14 mouse cellular contexts compared by ENCODE assay signal in the genomic region with DNA sequence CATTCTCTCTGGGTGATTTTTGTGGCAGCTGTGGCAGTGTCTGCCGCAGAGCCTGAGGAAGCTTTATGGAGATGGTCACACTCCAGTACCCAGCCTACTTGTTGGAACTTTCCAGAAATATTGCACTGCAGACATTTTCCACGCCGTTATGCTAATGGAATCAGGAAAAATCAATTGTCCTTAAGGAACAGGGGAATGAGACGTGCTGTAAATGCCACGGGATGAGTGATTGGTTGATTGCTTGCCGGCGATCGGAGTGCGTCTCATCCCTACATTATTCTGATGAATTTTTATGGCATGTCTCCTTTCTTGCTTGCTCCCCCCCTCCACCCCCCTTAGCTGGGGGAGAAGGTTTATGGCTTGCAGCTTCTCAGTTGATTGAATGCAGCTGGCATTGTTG.
DNase-seq lines count a peak whose midpoint lies in the region; ATAC-seq and TF ChIP-seq lines count a peak whose summit lies in the region.
"Had no signal": no experiment of that assay in that cellular context is flagged by ENCODE, and none has a peak within 500 bp of the region (broad histone marks: within the 10 kb centered on the region; RNA-seq: fewer than 3 reads in every experiment).

No protein-coding gene starts in this region.

- H3K27me3 ChIP-seq in kidney, embryonic 15.5 days = no peaks in the 10 kb centered on the region
- H3K27me3 ChIP-seq in forebrain, embryonic 15.5 days = no peaks in the 10 kb centered on the region
- H3K27me3 ChIP-seq in hindbrain, embryonic 14.5 days (ENCODE audit: control insufficient read depth, insufficient read depth, low read length) = no peaks in the 10 kb centered on the region
- no peaks in the 10 kb centered on the region for H3K27me3 ChIP-seq in midbrain, postnatal 0 days (ENCODE audit: insufficient read depth, low read length)
- H3K27me3 ChIP-seq: liver, embryonic 12.5 days; megakaryocyte, embryonic 14.5 days had no signal

- DNase-seq in kidney, postnatal 14 days = no peak
- peak; percentile 59 for DNase-seq in hindbrain, embryonic 14.5 days (ENCODE audit: low spot score)
- peak; percentile 34 for DNase-seq in midbrain, postnatal 0 days (ENCODE audit: low spot score)
- no peak for DNase-seq in frontal cortex, postnatal 36 days (ENCODE audit: low spot score in 2 of 2)
- no peak for DNase-seq in ovary, postnatal 14 days (ENCODE audit: low spot score)
- no peak for DNase-seq in layer of hippocampus, postnatal 25 days (ENCODE audit: extremely low spot score in 1 of 2, low spot score in 1 of 2)
- DNase-seq: cerebellum, adult 18-20 months; layer of hippocampus, postnatal 36 days; lung, postnatal 10 days; retina, postnatal 1 day had no signal

- 0 out of 2 replicates have a peak, but pooled peaks have one; percentile 24 for ATAC-seq in kidney, embryonic 15.5 days (replicated peaks; ENCODE audit: low FRiP score)
- peak; percentile 50; the same call in 1 of the 2 replicates for ATAC-seq in forebrain, embryonic 15.5 days (replicated peaks)
- ATAC-seq in hindbrain, embryonic 14.5 days (ENCODE audit: low FRiP score) = peak; percentile 77
- peak; percentile 52; the same call in 1 of the 2 replicates for ATAC-seq in midbrain, postnatal 0 days (ENCODE audit: low FRiP score)
- ATAC-seq: liver, embryonic 12.5 days had no signal

- peak overlapping the region; percentile 45; the same call in 1 of the 2 replicates for H3K27ac ChIP-seq in kidney, embryonic 15.5 days
- H3K27ac ChIP-seq in forebrain, embryonic 15.5 days (replicated peaks) = peak overlapping the region; percentile 52
- peak overlapping the region; percentile 83 for H3K27ac ChIP-seq in hindbrain, embryonic 14.5 days
- H3K27ac ChIP-seq in midbrain, postnatal 0 days (ENCODE audit: low read depth, low read length) = peak overlapping the region; percentile 43; the same call in 1 of the 2 replicates
- H3K27ac ChIP-seq: liver, embryonic 12.5 days had no signal

- peaks cover 24% of the 10 kb centered on the region for H3K4me1 ChIP-seq in kidney, embryonic 15.5 days
- H3K4me1 ChIP-seq in forebrain, embryonic 15.5 days = peaks cover 10% of the 10 kb centered on the region; the same call in 1 of the 2 replicates
- H3K4me1 ChIP-seq in hindbrain, embryonic 14.5 days (replicated peaks; ENCODE audit: control insufficient read depth, insufficient read depth, low read length) = peaks cover 23% of the 10 kb centered on the region
- no peaks in the 10 kb centered on the region for H3K4me1 ChIP-seq in midbrain, postnatal 0 days (ENCODE audit: insufficient read depth, low read length)
- H3K4me1 ChIP-seq: liver, embryonic 12.5 days; megakaryocyte, embryonic 14.5 days had no signal

- H3K4me3 ChIP-seq in kidney, embryonic 15.5 days (replicated peaks) = no peak overlapping the region
- H3K4me3 ChIP-seq in forebrain, embryonic 15.5 days = no peak overlapping the region
- H3K4me3 ChIP-seq in hindbrain, embryonic 14.5 days (replicated peaks; ENCODE audit: low read length) = no peak overlapping the region
- no peak overlapping the region for H3K4me3 ChIP-seq in midbrain, postnatal 0 days (ENCODE audit: low read depth, low read length)
- H3K4me3 ChIP-seq: liver, embryonic 12.5 days; megakaryocyte, embryonic 14.5 days had no signal

- no peaks in the 10 kb centered on the region for H3K36me3 ChIP-seq in kidney, embryonic 15.5 days
- no peaks in the 10 kb centered on the region for H3K36me3 ChIP-seq in forebrain, embryonic 15.5 days
- no peaks in the 10 kb centered on the region for H3K36me3 ChIP-seq in hindbrain, embryonic 14.5 days (replicated peaks; ENCODE audit: control insufficient read depth, insufficient read depth)
- H3K36me3 ChIP-seq in midbrain, postnatal 0 days (ENCODE audit: insufficient read depth, low read length) = no peaks in the 10 kb centered on the region
- H3K36me3 ChIP-seq: liver, embryonic 12.5 days had no signal

- 12% methylated on average over 9 of the region's 9 CpGs for WGBS in kidney, embryonic 15.5 days
- 52% methylated on average over 9 of the region's 9 CpGs for WGBS in forebrain, embryonic 15.5 days
- WGBS in hindbrain, embryonic 14.5 days = 40% methylated on average over 9 of the region's 9 CpGs
- WGBS in midbrain, postnatal 0 days = 53% methylated on average over 9 of the region's 9 CpGs

- no peak for TF ChIP-seq CTCF in midbrain, postnatal 0 days (IDR thresholded peaks at IDR 0.05)

- no peak overlapping the region for H3K4me2 ChIP-seq in kidney, embryonic 15.5 days
- H3K4me2 ChIP-seq in forebrain, embryonic 15.5 days (replicated peaks) = no peak overlapping the region
- peak overlapping the region; percentile 33; the same call in 1 of the 2 replicates for H3K4me2 ChIP-seq in hindbrain, embryonic 14.5 days (replicated peaks)
- H3K4me2 ChIP-seq in midbrain, postnatal 0 days (ENCODE audit: low read depth, low read length, poor library complexity, severe bottlenecking) = no peak overlapping the region
- H3K4me2 ChIP-seq: liver, embryonic 12.5 days had no signal

- no peaks in the 10 kb centered on the region for H3K9me3 ChIP-seq in kidney, embryonic 15.5 days (replicated peaks)
- H3K9me3 ChIP-seq in forebrain, embryonic 15.5 days = no peaks in the 10 kb centered on the region
- no peaks in the 10 kb centered on the region for H3K9me3 ChIP-seq in hindbrain, embryonic 14.5 days (ENCODE audit: control insufficient read depth, low read length)
- no peaks in the 10 kb centered on the region for H3K9me3 ChIP-seq in midbrain, postnatal 0 days (ENCODE audit: low read length)
- H3K9me3 ChIP-seq: liver, embryonic 12.5 days; megakaryocyte, embryonic 14.5 days had no signal

- no peak overlapping the region for H3K9ac ChIP-seq in kidney, embryonic 15.5 days
- no peak overlapping the region for H3K9ac ChIP-seq in forebrain, embryonic 15.5 days (replicated peaks)
- no peak overlapping the region for H3K9ac ChIP-seq in hindbrain, embryonic 14.5 days
- H3K9ac ChIP-seq in midbrain, postnatal 0 days (replicated peaks; ENCODE audit: low read length, poor library complexity, severe bottlenecking) = no peak overlapping the region
- H3K9ac ChIP-seq: liver, embryonic 12.5 days had no signal

Comparison
In these comparisons a context has a peak if more than half of its experiments do, and no peak if none do; other contexts are left out.
1. ATAC-seq: peak in every context shown above with its lines; median percentile 77 in hindbrain, embryonic 14.5 days; 52 in midbrain, postnatal 0 days; 50 in forebrain, embryonic 15.5 days; 24 in kidney, embryonic 15.5 days.
2. DNase-seq: peak in hindbrain, embryonic 14.5 days (single experiment) and midbrain, postnatal 0 days (single experiment); none in kidney, postnatal 14 days (single experiment), frontal cortex, postnatal 36 days (0 of 2), ovary, postnatal 14 days (single experiment) and layer of hippocampus, postnatal 25 days (0 of 2).
3. Peak in every context shown above with its lines, with median percentiles within 50 percentile points of each other: H3K27ac ChIP-seq.